Mouse (Mus musculus) liver, embryonic 15.5 days (tissue): ENCODE data around the gene Upp2. TPM values are rescaled to one million over a fixed set of nuclear protein-coding genes. Genes with fewer than 3 reads are reported as not detected.

Experiments
- ATAC-seq: fragments of 200-750 bp; cut with Nextera tagmentation; 2 replicates; pipeline ENCODE4 v1.8.0; 2017; ENCODE audit warnings: moderate number of reproducible peaks, mild to moderate bottlenecking, moderate library complexity; ENCODE audit not compliant: insufficient read depth
- H3K27ac ChIP-seq: fragments of 300-500 bp; sonication (generic); replicated peaks from 2 replicates; pipeline ENCODE4 v1.5.1; 2015; ENCODE audit warnings: mild to moderate bottlenecking, inconsistent platforms
- H3K27me3 ChIP-seq: fragments of 300-500 bp; sonication (generic); 2 replicates; pipeline ENCODE4 v1.6.1; 2015; ENCODE audit warnings: mild to moderate bottlenecking, inconsistent platforms
- H3K36me3 ChIP-seq: fragments of 300-500 bp; sonication (generic); replicated peaks from 2 replicates; pipeline ENCODE4 v1.6.1; 2015; ENCODE audit warnings: moderate library complexity, mild to moderate bottlenecking, inconsistent platforms
- H3K4me1 ChIP-seq: fragments of 300-500 bp; sonication (generic); replicated peaks from 2 replicates; pipeline ENCODE4 v1.6.1; 2015; ENCODE audit warnings: inconsistent platforms
- H3K4me2 ChIP-seq: fragments of 300-500 bp; sonication (generic); 2 replicates; pipeline ENCODE4 v1.6.1; 2015; ENCODE audit warnings: moderate library complexity, mild to moderate bottlenecking, inconsistent platforms
- H3K4me3 ChIP-seq: fragments of 300-500 bp; sonication (generic); replicated peaks from 2 replicates; pipeline ENCODE4 v1.5.1; 2015; ENCODE audit warnings: mild to moderate bottlenecking, inconsistent platforms
- H3K9ac ChIP-seq: fragments of 300-500 bp; sonication (generic); 2 replicates; pipeline ENCODE4 v1.6.1; 2015; ENCODE audit warnings: moderate library complexity, mild to moderate bottlenecking, inconsistent platforms
- H3K9me3 ChIP-seq: fragments of 300-500 bp; sonication (generic); replicated peaks from 2 replicates; pipeline ENCODE4 v1.6.1; 2016; ENCODE audit warnings: inconsistent platforms
- WGBS: fragments of 180-500 bp; shearing (Covaris S2); methylation state at CpG from one replicate; pipeline ENCODE4 v1.1.7; 2015; ENCODE audit warnings: mixed read lengths; ENCODE audit not compliant: insufficient replicate concordance; 5-methylcytosine and 5-hydroxymethylcytosine counted together
- polyA plus RNA-seq: library from polyadenylated mRNA; unstranded; fragments of >200 nt; fragmentation: Nextera tagmentation; extraction: Ambion mirVana; gene quantifications from 2 replicates; pipeline ENCODE4 v1.2.1, GENCODE M21; 2015

Upp2 gene
- 1.9 and 2.9 TPM in 2 replicates for polyA plus RNA-seq

GRCm38 (mm10) chr2:58567066-58567810 lies at the start of gene Upp2, which contains the start of gene Acvr1:
Gene Upp2 (plus strand): TSS chr2:58567298.
Gene Acvr1 (minus strand): TSS chr2:58567157.
- Histone ChIP-seq H3K4me1 (peaks cover 2% of the 10 kb centered on the region; the same call in 1 of the 2 replicates), H3K4me2 (peak within 1 kb of the TSS; percentile 65), H3K36me3 (no peaks in the 10 kb centered on the region), H3K9ac (peak within 1 kb of the TSS; percentile 53), H3K27me3 (peaks cover 42% of the 10 kb centered on the region), H3K4me3 (peak within 1 kb of the TSS; percentile 64), H3K27ac (peak within 1 kb of the TSS; percentile 79), H3K9me3 (no peaks in the 10 kb centered on the region)
- WGBS = under 1% methylated on average over 59 of the region's 80 CpGs
- peak; percentile 84 for ATAC-seq

- H3K4me3 ChIP-seq = no peak overlapping the region
- 53% methylated on average over 1 of the region's 1 CpGs for WGBS
- ATAC-seq = no peak
- no peak overlapping the region for H3K27ac ChIP-seq
- H3K4me2 ChIP-seq = no peak overlapping the region
- H3K4me1 ChIP-seq = no peaks in the 10 kb centered on the region
- H3K36me3 ChIP-seq = no peaks in the 10 kb centered on the region
- H3K9ac ChIP-seq = no peak overlapping the region
- no peaks in the 10 kb centered on the region for H3K9me3 ChIP-seq
- H3K27me3 ChIP-seq = no peaks in the 10 kb centered on the region
These were observed 48.6 kb upstream of the Upp2 start for GRCm38 (mm10) chr2:58518517-58518916.

DNA sequence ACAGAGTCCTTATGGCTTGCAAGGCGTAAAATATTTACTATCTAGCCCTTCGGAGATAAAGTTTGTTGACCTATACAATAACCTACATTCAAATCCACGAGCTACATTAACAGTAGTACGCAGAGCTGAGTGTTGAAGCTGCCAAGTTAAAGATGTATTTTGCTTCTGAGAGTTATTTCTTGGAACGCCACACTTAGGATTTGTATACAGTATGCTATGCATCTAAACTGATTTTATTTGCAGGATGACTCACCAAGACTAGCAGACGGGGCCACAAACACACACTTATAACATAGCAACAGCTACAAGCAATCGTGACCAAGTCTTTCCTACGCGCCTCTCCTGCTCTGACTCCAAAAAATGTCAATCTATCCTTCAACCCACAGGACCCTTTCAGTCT lies 46.4 kb upstream of the Upp2 start:
- H3K4me3 ChIP-seq = no peak overlapping the region
- H3K9me3 ChIP-seq = no peaks in the 10 kb centered on the region
- no peaks in the 10 kb centered on the region for H3K36me3 ChIP-seq
- no peaks in the 10 kb centered on the region for H3K27me3 ChIP-seq
- ATAC-seq = no peak
- WGBS = 70% methylated on average over 9 of the region's 9 CpGs
- no peak overlapping the region for H3K9ac ChIP-seq
- H3K4me2 ChIP-seq = no peak overlapping the region
- H3K27ac ChIP-seq = no peak overlapping the region
- 0 out of 2 replicates have a peak, but pooled peaks cover 4% of the 10 kb centered on the region for H3K4me1 ChIP-seq

GRCm38 (mm10) chr2:58521621-58522020 lies 45.5 kb upstream of the Upp2 start:
- H3K4me2 ChIP-seq = no peak overlapping the region
- ATAC-seq = no peak
- H3K4me3 ChIP-seq = no peak overlapping the region
- H3K27ac ChIP-seq = no peak overlapping the region
- H3K36me3 ChIP-seq = no peaks in the 10 kb centered on the region
- 0 out of 2 replicates have a peak, but pooled peaks cover 4% of the 10 kb centered on the region for H3K4me1 ChIP-seq
- no peaks in the 10 kb centered on the region for H3K9me3 ChIP-seq
- no peak overlapping the region for H3K9ac ChIP-seq
- WGBS = 71% methylated on average over 6 of the region's 6 CpGs
- no peaks in the 10 kb centered on the region for H3K27me3 ChIP-seq

GRCm38 (mm10) chr2:58523097-58523496 lies 44.0 kb upstream of the Upp2 start:
- no peak overlapping the region for H3K9ac ChIP-seq
- H3K4me3 ChIP-seq = no peak overlapping the region
- ATAC-seq = no peak
- H3K4me1 ChIP-seq = peaks cover 4% of the 10 kb centered on the region
- H3K36me3 ChIP-seq = no peaks in the 10 kb centered on the region
- H3K27ac ChIP-seq = no peak overlapping the region
- H3K9me3 ChIP-seq = no peaks in the 10 kb centered on the region
- no peak overlapping the region for H3K4me2 ChIP-seq
- H3K27me3 ChIP-seq = no peaks in the 10 kb centered on the region
- WGBS = 72% methylated on average over 12 of the region's 12 CpGs

DNA sequence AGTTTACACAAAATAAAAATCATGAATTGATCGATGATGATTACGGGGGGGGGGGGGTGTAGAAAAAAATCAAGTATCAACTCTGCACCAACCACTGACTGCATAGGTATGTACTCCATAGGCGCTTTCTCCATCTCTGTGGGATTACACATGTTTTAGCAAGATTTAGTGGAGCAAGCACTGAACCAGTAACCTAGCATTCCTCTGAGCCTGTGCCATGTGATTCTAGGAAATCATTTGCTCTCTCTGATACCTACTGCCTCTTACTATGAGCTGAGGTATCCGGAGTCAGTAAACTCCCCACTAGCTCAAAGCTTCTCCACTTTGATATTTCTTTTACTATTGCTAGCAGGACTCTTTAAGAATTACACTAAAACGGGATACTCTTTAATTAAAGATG lies 43.2 kb upstream of the Upp2 start:
- Histone ChIP-seq H3K4me1 (peaks cover 4% of the 10 kb centered on the region), H3K9me3 (no peaks in the 10 kb centered on the region), H3K4me2 (no peak overlapping the region), H3K27me3 (no peaks in the 10 kb centered on the region), H3K9ac (no peak overlapping the region), H3K27ac (no peak overlapping the region), H3K4me3 (no peak overlapping the region), H3K36me3 (no peaks in the 10 kb centered on the region)
- WGBS = 60% methylated on average over 5 of the region's 5 CpGs
- no peak for ATAC-seq

- no peaks in the 10 kb centered on the region for H3K27me3 ChIP-seq
- no peak overlapping the region for H3K27ac ChIP-seq
- no peak overlapping the region for H3K4me3 ChIP-seq
- no peaks in the 10 kb centered on the region for H3K36me3 ChIP-seq
- H3K4me2 ChIP-seq = no peak overlapping the region
- 79% methylated on average over 6 of the region's 6 CpGs for WGBS
- no peaks in the 10 kb centered on the region for H3K9me3 ChIP-seq
- no peak overlapping the region for H3K9ac ChIP-seq
- peaks cover 5% of the 10 kb centered on the region for H3K4me1 ChIP-seq
- ATAC-seq = no peak
These were observed 42.7 kb upstream of the Upp2 start for GRCm38 (mm10) chr2:58524356-58524755.

DNA sequence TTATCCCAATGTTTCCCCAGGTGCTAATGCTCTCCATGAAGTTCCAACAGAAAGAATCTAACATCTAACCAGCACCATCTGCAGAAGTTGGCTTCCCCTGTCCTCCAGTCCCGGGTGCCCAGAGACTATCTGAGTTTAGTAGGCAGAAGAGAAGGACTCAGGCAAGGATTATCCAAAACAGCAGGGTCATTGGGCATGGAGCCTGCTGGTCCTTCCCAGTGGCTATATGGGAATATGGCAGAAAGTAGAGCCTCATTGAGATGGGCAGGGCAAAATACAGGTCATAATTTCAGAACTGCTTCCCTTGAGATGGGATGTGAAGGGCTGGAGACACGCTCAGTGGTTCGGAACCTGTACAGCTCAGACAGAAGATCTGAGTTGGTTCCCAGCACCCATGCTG lies 39.3 kb upstream of the Upp2 start:
- H3K9me3 ChIP-seq = no peaks in the 10 kb centered on the region
- H3K9ac ChIP-seq = no peak overlapping the region
- peaks cover 26% of the 10 kb centered on the region for H3K4me1 ChIP-seq
- ATAC-seq = no peak
- no peak overlapping the region for H3K27ac ChIP-seq
- WGBS = 81% methylated on average over 3 of the region's 3 CpGs
- no peak overlapping the region for H3K4me2 ChIP-seq
- no peak overlapping the region for H3K4me3 ChIP-seq
- no peaks in the 10 kb centered on the region for H3K36me3 ChIP-seq
- no peaks in the 10 kb centered on the region for H3K27me3 ChIP-seq

DNA sequence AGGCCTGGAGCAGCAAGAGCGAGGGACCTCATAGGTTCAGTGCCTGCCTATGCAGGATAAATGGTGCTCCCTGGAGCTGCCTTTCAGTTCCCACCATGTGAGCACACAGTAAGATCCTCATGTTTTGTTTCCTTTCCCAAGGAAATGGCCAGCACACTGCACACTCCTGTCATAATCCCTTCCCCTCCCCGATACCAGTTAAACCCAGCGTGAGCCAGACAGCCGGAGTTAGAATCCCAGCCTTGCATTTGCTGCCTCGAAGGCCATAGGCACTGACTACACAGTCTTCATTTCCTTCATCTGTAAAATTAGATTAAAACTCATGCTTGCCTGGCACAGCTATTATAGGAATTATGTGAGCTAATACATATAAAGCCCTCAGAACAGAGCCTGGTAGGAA lies 37.7 kb upstream of the Upp2 start:
- no peak overlapping the region for H3K4me3 ChIP-seq
- WGBS = 80% methylated on average over 5 of the region's 5 CpGs
- no peak overlapping the region for H3K9ac ChIP-seq
- H3K36me3 ChIP-seq = no peaks in the 10 kb centered on the region
- no peak for ATAC-seq
- no peak overlapping the region for H3K27ac ChIP-seq
- no peaks in the 10 kb centered on the region for H3K9me3 ChIP-seq
- H3K4me2 ChIP-seq = no peak overlapping the region
- H3K27me3 ChIP-seq = no peaks in the 10 kb centered on the region
- H3K4me1 ChIP-seq = peaks cover 39% of the 10 kb centered on the region

DNA sequence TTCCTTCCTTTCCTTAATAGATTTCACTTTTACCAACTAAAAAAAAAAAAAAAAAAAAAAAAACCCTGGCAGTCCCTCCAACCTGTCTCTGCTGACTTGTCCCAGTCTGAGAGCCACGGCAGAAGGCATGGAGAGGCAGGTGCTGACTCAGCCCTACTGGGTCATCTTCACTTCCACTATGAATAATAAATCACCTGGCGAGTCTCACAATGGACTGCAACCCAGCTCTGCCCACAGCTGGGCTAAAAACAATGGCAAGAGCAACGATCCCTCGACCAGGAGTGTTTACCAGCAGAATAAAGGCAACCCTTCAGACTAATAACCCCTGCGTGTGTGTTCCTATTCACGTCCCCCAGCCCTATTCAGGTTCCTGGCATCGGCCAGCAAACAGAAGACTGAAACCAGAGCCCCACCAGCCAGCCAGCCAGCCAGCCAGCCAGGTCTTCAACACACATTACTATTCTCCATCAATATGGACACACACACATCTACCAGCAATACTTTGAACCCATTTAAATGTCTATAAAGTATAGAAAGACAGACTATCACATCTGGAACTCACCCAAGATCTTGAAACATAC lies 37.1 kb upstream of the Upp2 start:
- ATAC-seq = no peak
- Histone ChIP-seq H3K4me1 (peaks cover 43% of the 10 kb centered on the region), H3K4me3 (no peak overlapping the region), H3K9me3 (no peaks in the 10 kb centered on the region), H3K9ac (no peak overlapping the region), H3K27ac (no peak overlapping the region), H3K4me2 (no peak overlapping the region), H3K27me3 (no peaks in the 10 kb centered on the region), H3K36me3 (no peaks in the 10 kb centered on the region)
- WGBS = 46% methylated on average over 7 of the region's 7 CpGs

DNA sequence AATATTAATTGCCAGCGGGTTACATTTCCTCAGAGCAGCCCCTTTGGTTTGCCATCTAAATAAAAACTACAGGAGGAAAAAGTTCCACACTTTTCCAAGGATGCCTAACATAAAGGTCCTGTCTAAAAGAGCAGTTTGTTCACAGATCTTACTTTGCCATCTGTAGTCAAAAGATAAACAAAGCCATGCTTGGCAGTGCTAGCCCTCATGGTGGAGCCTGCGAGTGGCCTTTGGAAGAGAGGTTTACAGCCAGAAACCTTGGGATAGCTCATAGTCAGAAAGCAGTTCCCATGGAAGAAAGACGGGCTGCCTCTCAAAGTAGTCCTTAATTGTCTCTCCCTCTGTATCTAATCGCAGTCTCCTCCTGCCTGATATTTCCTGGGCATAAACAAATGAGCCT lies 36.6 kb upstream of the Upp2 start:
- Histone ChIP-seq H3K4me3 (no peak overlapping the region), H3K4me2 (no peak overlapping the region), H3K9ac (no peak overlapping the region), H3K27me3 (no peaks in the 10 kb centered on the region), H3K27ac (no peak overlapping the region), H3K4me1 (peaks cover 46% of the 10 kb centered on the region), H3K36me3 (no peaks in the 10 kb centered on the region), H3K9me3 (no peaks in the 10 kb centered on the region)
- ATAC-seq = no peak
- WGBS = 58% methylated on average over 4 of the region's 4 CpGs
